Mouse (Mus musculus) heart, postnatal 14 days (tissue): Measurements from ENCODE around the gene Gm4181. TPM values are rescaled to one million over a fixed set of nuclear protein-coding genes. Genes with fewer than 3 reads are reported as not detected.
A peak's percentile ranks its signal among the peaks of the same experiment; 100 is the strongest.
"Not testable (repeated sequence)": the region's sequence is repeated elsewhere in the genome, so short reads cannot be mapped to it uniquely, and the experiment has no call there.

Experiments used
- DNase-seq, 2 experiments: peaks; one replicate each; pipeline ENCODE4 v3.0.0; 2021 to 2022
- intact Hi-C: fragments of 180-260 bp; cut with DNase I; formaldehyde crosslinking; loops from one replicate; pipeline ENCODE4 v1.15.1; 2025
- long read RNA-seq, 2 experiments: library from polyadenylated mRNA; stranded (forward); transcript quantifications; one replicate each; pipeline ENCODE4 v2.0.0; 2021
- total RNA-seq, 2 experiments: library from RNA; stranded (reverse); gene quantifications; 2 replicates each; pipeline ENCODE4 v1.2.3; 2021

Gene Gm4181
- not detected for total RNA-seq
- long read RNA-seq, experiment 1: 0 reads
- long read RNA-seq, experiment 2: 0 reads

GRCm38 (mm10) chr14:51635566-51635965, at the start of gene Gm4181:
Gene Gm4181, minus strand, starts transcription at chr14:51635666.
- DNase-seq, intact Hi-C loops: not testable (repeated sequence)

DNA sequence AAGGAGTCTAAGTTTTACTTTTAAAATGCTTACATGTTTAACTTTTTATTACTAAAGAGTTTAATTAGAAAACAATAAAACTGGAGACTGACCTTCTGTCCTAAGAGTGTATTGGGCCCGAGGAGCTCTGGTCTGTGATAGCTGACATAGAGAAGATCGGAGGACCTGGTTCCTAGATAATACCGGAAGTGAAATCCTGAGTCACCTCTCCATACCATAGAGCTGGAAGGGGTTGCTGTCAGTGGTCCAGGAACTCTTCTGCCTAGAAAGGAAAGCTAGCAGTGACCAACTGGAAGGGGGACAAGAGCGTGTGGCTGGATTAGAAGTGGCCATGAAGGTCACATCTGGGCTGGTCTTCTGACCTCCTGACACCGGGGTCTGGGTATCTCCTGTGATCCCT, 41.8 kb upstream of the Gm4181 start:
- intact Hi-C loops: no loop called here
- no peak for DNase-seq

- intact Hi-C loops: not testable (repeated sequence)
Measured at GRCm38 (mm10) chr14:51632426-51632825, 3.0 kb downstream of the Gm4181 start.

DNA sequence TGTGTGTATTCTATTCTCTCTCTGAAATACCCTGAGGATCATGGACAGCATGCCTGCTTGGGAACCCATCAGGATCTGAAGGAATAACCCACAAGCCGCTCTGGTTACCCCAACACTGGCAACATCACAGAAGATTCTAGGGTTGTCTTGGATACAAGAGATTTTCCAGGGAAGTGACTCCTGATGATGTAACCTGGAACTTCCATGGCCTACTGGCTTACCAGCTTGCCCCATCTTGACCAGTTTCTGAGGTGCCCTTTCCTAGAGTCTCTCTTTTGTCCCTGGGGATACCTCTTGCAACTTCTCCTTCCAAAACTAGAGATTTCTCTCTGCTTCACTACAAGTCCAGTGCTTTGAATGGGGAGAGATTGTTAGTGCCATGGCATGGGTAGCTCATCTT, 24.3 kb downstream of the Gm4181 start, which contains the start of gene Gm17078:
TSS of gene Gm17078 (minus strand) at position 101 of the 400 bp plus-strand sequence.
- intact Hi-C loops: no loop called here
- no peak for DNase-seq

More at GRCm38 (mm10) chr14:51632426-51632825, 3.0 kb downstream of the Gm4181 start:
- peak; percentile 0 to 3 for DNase-seq

- intact Hi-C loops, DNase-seq: not testable (repeated sequence)
Measured at GRCm38 (mm10) chr14:51592039-51592438, 43.4 kb downstream of the Gm4181 start, which contains the start of gene Gm17174. Gene Gm17174, minus strand, starts transcription at chr14:51592139.

Other genes starting within 250 kb of the Gm4181 start
- not detected for gene Vmn2r88, start 224.8 kb downstream of the Gm4181 start, total RNA-seq
- gene Vmn2r89, start 183.8 kb downstream of the Gm4181 start, total RNA-seq: not detected
- gene Gm5622, start 82.9 kb downstream of the Gm4181 start, total RNA-seq: not detected
- not detected for gene Gm17175, start 61.6 kb downstream of the Gm4181 start, total RNA-seq
- not detected for gene Gm17174, start 43.5 kb downstream of the Gm4181 start, total RNA-seq
- gene Gm17078, start 24.4 kb downstream of the Gm4181 start, total RNA-seq: not detected
- not detected for gene Gm17079, start 59.8 kb upstream of the Gm4181 start, total RNA-seq
- gene Gm5800, start 81.5 kb upstream of the Gm4181 start, total RNA-seq: not detected
- not detected for gene Ang4, start 137.9 kb upstream of the Gm4181 start, total RNA-seq
- gene AY358078, start 164.4 kb upstream of the Gm4181 start, total RNA-seq: not detected
- gene Ear6, start 218.0 kb upstream of the Gm4181 start, total RNA-seq: not detected
- gene Mettl17, start 249.2 kb upstream of the Gm4181 start, total RNA-seq: 10 to 100 TPM; 18.6 to 30.2 TPM